Mouse (Mus musculus) E14TG2a.4 (cell line): ENCODE measurements around the gene Zc3h6.

ENCODE experiments used
- CTCF ChIP-seq: conservative IDR thresholded peaks from 2 replicates; pipeline ENCODE4 v1.5.1; 2014; ENCODE audit warnings: low read length
- POU5F1 ChIP-seq: IDR thresholded peaks from 2 replicates; pipeline ENCODE4 v1.6.1; 2014; ENCODE audit warnings: low read length, borderline replicate concordance

GRCm38 (mm10) chr2:128966641-128967580 is at the start of gene Zc3h6:
- no peak for TF ChIP-seq POU5F1
- no peak for TF ChIP-seq CTCF
